Mouse (Mus musculus) adrenal gland, postnatal 36 days (tissue): Measurements from ENCODE around the gene Smad3. TPM values are rescaled to one million over a fixed set of nuclear protein-coding genes. Genes with fewer than 3 reads are reported as not detected.
A peak's percentile ranks its signal among the peaks of the same experiment; 100 is the strongest.

Source experiments
- DNase-seq, 2 experiments: peaks; one replicate each; pipeline ENCODE4 v3.0.0; 2021; ENCODE audit warnings: mixed read lengths in 1 of 2
- total RNA-seq, 2 experiments: library from RNA; stranded (reverse); gene quantifications; 2 replicates each; pipeline ENCODE4 v1.2.3; 2021

Gene Smad3
- total RNA-seq, 2 experiments from 2014 or later, result 28.6 to 48.3 TPM

DNA sequence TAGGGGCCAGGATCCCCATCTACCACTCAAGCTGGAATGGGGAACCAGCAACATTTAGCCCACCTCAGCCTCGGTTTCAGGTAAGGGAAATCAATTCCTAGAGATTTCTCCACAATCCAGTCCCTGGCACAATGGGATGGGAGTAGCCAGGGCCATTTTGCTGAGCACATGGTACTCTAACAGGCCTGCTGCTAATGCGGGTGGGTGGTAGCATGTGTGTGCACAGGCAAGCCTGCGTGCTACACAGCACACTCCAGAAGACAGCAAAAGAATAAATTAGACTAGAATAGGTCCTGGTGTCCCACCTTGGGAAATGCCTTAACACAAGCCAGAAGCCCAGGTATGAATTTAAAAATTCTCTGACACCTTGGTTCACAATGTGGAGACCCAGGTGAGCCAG lies 10.8 kb downstream of the Smad3 start:
- no peak for DNase-seq

DNA sequence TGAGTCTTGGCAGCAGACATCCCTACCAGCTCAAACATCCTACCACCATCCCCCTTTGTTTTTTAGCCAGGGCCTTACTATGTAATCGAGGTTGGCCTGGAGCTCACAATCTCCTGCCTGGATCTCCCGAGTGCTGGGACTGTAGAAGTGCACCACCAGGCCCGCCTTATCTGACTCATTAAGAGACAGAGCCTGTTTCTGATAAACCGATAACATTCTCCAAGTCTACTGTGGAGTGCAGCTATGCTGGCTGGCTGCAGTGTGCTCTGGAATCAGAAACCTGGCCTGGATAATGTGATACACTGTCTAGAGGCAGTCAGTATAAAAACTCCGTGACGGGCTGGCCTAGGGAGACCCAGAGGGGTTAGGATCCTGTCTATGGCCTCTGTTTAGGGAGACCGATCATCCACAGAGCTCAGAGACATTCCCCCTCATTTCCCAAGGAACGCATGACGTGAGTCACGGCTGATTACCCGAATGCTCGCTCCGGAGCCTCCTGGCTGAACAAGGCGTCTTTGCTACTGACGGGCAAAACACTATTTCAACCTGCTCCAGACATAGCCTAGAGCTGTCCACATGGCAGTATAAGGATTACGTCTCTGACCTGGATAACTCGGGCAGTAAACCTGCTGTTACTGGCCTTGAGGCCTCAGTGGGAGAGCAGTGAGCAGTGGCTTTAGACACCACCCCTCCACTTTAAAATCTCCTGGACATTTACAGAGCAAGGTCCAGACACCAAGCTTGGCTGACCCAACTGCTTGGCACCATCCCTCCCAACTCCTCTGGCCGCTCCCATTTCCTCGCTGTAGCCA lies 11.8 kb downstream of the Smad3 start:
- DNase-seq, result peak; percentile 60 to 66

DNA sequence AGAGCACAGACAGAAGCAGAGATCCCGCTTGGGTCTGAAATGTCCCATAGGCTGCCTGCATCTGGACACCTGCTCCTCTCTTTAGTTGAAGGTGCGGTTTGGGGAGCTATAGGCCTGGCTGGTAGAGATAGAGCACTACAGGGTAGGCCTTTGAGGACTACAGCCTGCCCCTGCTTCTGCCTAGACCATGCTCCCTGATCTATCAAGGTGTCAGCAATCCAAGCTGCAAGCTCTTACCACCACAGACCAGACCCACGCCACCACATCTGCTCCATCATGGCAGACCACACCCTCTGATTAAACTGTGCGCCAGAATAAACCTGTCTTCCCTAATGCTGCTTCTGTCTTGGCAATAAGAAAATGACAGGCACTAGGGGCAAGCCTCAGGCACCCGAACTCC lies 13.2 kb downstream of the Smad3 start:
- no peak for DNase-seq

DNA sequence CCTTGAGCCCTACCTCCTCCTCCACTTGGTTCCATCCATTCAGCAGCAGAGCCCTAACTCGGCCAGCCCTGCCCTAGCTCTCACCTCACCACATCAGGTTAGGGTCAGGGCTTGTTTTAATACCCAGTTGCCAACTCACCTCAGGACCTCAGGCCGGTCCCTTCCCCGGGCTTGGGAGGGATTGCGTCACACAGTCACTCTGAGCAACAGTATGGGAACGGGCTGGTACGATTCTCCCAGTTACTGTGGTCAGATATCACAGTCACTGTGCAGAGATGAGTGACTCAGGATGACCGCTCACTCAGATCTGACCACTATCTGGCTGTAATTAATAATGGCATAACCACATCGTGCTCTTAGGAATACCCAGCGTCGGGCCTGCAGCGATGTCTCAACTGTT lies 14.0 kb downstream of the Smad3 start:
- peak; percentile 70 to 74 for DNase-seq

DNA sequence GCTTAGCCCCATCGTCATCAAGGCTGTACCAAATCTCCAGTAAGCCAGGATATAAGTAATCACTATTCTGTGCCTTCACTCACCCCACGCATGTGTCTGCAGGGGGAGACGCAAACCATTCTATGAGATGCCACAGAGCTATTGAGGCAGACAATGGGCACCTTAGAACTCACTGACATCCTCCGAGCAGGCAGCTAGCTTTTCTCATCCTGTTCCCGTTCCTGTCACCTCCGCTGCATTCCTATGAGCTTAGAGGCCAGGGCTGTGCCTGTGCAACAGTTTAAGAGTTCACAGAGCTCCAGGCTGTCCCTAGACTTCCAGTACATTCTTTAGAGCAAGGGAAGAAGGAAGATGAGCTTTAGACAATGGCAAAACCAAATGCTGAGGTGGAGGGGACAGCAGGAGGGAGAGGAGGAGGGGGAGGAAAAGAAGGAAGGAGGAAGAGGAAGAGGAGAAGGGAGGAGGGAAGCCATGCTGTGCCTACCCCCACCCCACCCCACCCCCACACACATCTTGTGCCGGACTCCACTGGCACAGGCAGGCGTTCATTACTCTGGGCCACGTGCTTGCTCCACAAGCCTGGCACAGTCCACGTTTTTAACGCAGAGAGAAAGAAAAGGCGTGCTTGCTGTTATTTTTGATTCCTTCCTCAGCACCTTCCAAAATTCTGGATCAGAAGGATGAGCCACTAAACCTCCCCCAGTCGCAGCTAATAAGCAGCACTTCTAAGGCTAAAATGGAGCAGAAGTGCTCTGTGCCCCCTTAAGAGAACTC lies 14.7 kb downstream of the Smad3 start:
- no peak for DNase-seq

DNA sequence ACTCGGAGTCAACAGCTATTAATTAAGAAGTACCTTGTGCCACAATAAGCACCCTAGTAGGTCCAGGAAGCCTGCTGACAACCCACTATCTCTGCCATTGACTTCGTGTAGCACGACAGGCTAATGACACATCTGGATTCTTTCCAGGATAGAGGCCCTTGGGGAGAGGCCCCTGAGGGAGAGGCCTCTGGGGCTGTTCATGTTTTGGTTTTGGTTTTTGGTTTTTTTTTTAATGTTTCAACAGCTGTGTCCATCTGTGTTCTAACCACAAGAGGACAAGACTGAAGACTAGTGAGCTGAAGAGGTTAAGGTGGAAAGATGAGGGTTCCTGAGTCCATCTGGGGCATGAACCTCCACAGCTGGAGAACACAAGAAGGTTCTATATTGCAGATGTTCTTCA lies 15.5 kb downstream of the Smad3 start:
- peak; percentile 56 to 58 for DNase-seq

DNA sequence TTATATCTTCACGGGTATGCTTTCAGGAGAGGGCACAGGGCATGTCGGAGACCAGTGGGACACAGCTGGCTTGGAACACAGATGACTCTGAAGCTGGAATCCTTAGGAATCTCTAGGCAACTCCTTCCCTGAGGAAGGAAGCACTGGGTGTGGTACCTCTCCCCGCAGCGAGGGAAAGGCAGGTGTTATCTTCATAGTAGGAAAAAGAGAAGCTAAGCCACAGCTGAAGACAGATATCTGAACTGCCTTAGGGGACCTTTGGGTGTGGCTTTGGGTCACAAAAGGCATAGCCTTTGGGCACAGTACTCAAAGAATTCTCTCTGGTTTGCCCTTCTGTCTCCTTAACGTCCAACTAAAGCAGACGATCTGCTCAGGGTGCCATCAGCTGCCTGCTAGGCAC lies 16.0 kb downstream of the Smad3 start:
- no peak for DNase-seq

DNA sequence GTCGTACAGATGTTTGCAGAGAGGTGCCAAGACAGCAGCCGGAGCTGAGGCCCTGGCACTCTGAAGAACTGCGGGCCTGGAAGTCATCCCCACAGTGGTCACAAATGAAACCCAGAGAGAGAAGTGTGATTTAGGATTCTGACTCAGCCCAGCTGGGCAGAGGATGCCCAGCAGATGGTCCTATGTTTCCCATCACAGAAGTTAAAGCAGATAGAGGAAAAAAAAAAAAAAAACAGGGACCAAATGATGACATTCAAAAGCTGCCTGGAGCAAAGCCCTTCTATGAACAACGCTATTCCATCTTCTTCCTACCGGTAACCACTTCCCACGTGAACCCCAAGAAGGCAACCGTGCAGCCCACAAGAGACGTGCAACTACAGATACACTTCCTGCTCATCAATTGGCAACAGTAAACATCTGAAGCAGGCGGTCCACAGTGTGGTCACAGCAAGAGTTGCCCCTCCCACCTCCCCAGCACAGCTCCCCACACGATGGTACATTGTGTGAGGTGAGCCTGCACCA lies 17.4 kb downstream of the Smad3 start:
- no peak for DNase-seq

DNA sequence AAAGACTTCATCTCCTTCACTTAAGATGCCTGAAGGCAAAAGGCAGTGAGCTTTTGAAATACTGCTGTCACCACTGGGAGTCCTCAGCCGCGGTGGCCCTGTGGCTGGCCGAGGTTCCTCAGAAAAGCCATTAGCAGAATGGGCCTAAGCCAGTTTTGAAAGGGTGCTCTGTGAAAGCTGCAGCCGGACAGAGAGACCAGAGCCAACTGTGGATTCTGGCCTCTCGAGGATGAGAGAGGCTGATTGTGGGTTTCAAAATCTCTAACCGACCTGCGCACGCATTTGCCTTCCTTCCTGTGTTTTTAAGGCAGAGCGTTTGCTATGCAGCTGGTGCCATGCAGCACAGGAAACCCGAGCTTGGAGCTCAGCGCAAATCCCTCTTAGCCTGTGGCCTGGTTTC lies 19.0 kb downstream of the Smad3 start:
- no peak for DNase-seq

DNA sequence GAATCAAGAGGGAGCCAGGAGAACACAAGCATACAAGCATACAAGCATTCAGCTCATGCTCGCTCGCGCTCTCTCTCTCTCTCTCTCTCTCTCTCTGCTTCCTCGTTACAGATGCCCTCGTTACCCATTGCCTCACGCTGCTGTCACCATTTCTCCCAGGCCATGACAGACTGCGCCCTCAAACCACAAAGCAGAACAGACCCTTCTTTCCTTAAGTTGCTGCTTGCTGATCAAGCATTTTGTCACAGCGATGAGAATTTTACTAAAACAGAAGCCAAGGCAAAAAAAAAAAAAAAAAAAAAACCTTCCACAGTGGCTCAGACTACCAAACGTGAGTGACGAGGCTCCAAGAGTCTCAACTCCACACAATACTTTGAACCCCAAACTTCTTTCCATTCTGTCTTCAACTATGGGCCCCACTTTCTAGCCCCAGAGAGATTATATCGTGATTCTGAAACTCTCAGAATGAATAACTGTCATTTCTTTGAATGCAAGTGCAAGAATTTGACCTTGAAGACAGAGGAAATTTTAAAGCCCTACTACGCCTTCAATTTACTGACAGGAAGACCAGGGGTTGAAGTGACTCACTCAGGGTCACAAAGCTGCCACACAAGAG lies 19.6 kb downstream of the Smad3 start:
- DNase-seq, result no peak

DNA sequence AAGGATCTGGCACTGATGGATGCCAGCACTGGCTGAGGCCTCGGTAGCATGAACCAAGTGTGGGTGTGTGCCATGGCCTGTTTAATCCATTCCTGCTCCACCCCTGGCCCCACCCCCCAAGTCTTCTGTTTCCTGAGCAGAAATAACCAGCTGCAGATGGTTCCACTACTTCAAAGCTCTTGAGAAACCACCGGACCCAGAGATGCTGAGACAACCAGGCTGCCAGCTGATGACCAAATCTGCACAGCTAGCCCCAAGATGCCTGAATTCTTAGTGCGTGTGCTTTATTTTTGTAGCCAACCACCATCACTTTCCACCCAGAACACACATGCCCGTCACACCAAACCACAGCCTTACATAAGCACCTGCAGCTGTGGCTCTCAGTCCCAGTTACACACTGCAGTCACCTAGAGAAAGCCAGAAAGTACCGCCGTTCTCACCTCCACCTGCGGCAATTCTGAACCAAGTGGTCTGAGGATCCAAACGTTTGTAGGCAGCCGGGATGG lies 20.3 kb downstream of the Smad3 start:
- peak in 1 of 2 experiments; percentile 53 for DNase-seq

DNA sequence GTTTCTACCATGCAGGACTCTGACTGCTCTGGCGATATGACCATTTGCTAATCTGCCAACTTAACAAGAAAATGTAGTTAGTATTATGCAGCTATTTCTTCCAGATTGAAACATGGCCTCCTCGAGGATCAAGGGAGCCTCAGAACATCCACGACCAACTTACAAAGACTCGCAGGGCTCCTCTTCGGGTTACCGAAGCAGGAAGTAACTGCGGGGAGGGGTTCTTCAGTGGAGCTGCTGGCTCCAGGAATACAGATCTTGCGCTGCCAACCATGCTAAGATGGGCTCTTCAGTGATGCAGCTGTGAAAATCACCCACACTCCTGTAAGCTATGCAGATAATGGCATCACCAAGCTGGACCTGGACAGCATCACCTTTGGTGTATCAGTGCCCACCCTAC lies 23.5 kb downstream of the Smad3 start:
- no peak for DNase-seq

DNA sequence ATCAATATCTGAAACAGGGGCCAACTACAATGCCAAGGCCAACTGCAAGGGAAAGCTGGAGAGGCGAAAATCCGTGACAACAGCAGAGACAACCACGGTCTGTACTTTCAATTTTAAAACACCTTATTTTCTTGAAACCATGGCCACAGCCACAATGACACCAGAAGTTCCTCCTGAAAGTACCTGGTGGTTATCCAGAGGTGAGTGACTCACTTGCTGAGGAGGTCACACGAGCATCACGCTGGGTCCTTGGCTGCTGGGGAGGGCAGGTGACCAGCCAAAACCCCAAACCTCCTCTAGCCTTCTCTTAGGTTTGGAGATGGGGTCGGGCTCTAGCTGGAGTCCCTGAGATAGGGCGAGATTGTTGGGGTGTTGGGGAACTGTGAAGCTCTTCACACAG lies 25.1 kb downstream of the Smad3 start:
- DNase-seq, result no peak

DNA sequence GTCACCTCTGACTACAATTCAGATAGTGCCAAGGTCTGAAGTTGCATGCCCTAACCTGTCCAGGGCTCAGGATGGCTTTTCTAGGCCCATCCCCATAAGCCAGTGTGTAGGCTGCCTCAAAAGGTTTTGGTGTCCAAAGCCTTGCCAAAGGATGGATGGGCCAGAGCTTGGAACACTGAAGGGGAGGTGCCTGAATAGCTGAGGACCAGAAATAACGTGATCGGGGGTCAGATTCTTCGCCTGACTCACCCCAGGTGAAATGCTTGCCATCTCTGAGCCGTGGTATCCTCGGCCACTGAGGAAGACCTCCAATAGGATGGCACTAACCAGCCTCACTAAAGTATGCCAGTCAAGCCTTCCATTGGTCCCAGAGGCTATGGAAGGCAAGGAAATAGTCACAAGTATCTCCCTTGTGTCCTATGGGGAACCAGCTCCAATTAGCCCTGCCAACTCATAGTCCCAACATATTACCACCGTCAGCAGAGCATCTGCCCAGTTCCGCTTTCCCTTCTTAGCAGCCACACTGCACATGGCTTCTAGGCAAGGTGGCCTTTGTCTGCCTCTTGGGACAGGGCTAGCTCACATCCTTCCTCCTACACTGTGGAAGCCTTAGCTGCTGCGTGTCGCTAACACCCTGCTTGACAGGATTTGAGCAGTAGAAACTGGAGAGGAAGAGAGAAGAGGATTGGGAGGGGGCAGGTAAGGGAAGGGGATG lies 26.5 kb downstream of the Smad3 start:
- no peak for DNase-seq

DNA sequence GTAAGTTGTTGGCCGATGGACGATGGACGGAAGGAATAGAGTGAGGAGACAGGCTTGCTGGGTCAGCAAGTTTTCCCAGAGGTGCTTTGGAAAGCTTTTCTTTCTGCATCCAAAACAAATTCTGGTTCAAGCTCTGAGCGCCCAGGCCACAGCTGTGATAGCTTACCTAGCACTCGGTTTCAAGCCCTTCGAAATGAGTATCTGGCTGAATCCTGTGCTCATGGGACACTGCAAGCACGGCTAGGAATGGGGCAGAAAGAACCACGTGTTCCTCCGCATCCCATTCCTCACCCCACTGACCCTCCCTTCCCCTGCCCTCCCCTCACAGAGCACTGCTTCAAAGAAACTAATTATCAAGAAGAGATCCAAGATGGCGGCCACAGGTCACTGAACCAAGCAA lies 28.8 kb downstream of the Smad3 start:
- DNase-seq, result no peak

DNA sequence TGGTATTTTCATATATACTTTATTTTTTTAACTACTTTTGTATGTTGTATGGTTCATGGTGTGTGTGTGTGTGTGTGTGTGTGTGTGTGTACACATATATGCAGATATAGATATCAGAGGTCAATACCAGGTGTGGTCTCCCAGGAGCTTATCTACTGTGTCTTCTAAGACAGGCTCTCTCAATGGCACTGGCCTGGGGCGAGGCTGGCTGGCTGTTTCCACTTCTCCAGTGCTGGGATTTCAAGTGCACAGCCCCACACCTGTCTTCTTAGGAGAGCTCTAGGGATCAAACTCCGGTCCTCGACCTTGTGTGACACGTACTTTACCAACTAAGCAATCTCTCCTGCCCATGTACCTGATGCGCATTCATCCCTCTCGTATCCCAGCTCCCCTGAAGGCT lies 30.7 kb downstream of the Smad3 start:
- no peak for DNase-seq

DNA sequence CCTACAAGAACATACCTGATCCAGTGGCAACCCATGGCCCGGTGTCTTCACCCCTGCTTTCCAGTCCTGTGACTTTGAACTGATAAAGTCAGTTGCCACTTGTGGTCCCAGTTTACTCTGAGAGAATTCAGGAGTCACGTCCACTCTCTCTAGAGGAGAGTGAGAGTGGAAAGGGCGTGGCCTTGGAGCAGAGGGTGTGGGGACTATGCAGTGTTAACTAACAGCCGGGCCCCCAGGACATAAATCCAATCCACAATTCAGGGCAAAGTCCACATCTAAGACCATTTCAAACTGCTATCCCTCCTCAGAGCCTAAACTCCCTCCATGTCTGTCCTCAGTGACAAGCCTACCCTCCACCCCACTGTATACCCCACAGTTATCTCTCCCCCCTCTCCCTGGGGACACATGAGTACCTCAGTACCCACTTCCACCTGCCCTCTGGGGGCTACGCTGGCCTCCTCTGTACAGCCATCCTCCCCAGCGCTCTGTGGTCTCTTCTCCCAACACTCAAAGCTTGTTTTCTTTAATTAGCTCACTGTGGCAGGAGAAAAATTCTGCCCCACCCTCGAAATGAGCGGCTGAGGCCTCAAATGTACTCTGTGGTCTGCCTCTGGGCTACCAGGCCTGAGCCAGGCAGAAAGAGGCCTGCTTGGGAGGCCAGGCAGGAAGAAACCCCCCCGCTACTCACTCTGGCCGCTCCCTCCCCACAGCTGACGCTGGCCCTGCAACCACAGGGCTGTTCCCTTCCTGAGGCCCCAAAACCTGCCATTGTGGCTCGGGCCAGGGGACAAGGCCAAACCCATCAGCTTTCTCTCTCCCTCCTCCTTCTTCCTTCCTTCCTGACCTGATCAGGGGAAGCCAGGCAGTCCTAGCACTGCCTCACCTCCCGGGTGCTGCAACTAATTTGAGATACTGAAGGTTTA lies 31.4 kb downstream of the Smad3 start:
- peak in 1 of 2 experiments; percentile 50 for DNase-seq

DNA sequence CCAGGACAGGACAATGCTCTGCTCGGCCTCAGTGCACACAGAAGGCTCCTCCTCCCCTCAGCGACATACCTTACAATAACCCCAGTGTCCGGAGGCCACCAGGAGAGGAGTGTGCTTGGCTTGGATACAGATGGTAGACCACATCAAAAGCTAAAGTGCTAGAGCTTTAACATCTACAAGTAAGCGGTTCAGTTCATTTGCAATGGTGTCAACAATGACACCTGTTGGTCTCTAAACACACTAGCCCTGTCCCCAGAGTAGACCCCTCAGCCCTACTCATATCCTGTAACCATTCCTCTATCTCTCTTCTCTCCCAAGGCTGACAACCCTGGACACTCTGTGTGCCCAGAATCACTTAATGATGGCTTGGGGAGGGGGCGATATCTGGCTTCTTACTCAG lies 33.0 kb downstream of the Smad3 start:
- no peak for DNase-seq

DNA sequence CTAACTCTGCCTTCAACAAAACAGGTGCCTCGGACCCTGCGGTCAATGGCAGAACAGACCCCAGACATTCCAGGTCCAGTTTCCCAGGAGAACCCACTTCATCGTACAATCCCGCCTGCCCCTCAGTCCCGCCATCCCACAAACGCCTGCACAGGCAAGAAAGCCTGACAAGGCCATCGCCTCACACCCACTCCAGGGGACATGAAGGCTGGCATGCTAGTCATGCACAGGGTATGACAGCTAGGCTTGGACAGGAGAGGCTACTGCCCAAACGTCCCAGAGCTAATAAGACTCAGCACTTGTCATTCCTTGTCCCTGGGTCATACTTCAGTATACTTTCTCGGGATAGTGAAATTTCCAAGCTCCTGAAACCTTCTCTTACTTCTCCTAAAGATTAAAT lies 34.9 kb downstream of the Smad3 start:
- no peak for DNase-seq

DNA sequence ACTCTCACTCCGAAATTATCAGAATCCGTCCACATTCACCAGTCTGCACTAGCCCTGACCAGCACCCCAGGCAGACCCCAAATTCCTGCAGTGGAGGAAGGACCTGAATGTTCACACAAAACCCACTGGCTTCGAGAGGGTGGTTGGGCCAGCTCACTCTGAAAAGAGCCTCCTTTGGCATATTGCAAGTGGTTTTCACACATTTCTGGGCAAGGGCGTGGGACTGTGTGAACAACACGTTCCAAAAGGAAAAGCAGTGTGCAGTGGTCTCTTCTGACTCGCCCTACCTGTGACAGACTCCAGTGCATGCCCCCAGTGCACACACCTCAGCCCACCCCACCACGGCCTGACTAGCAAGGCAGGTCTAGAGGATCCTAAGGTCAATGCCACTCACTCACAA lies 35.4 kb downstream of the Smad3 start:
- no peak for DNase-seq
